Mouse (Mus musculus): ENCODE measurements around the gene Aars2. TPM values are rescaled to one million over a fixed set of nuclear protein-coding genes. Genes with fewer than 3 reads are reported as not detected.
A peak's percentile ranks its signal among the peaks of the same experiment; 100 is the strongest.

The Aars2 gene
- polyA plus RNA-seq, 1 experiment: 29.1 TPM

GRCm38 (mm10) chr17:45474146-45474545, 32.5 kb upstream of the Aars2 start:
- no peak for TF ChIP-seq POLR2A (IDR thresholded peaks at IDR 0.05; ENCODE audit: extremely low read depth, insufficient read depth, low read length)
- H3K27ac ChIP-seq (ENCODE audit: insufficient read depth, low read length): peak overlapping the region; percentile 21
- peaks cover 4% of the 10 kb centered on the region; the same call in 1 of the 2 replicates for H3K4me1 ChIP-seq (ENCODE audit: control insufficient read depth, insufficient read depth, low read length)
- H3K4me3 ChIP-seq (ENCODE audit: insufficient read depth, low read length): peak overlapping the region; percentile 23

- H3K4me1 ChIP-seq (ENCODE audit: control insufficient read depth, insufficient read depth, low read length): peaks cover 4% of the 10 kb centered on the region; the same call in 1 of the 2 replicates
- peak within 1 kb of the TSS; percentile 21 for H3K27ac ChIP-seq (ENCODE audit: insufficient read depth, low read length)
- peak within 1 kb of the TSS; percentile 23 for H3K4me3 ChIP-seq (ENCODE audit: insufficient read depth, low read length)
- TF ChIP-seq POLR2A (IDR thresholded peaks at IDR 0.05; ENCODE audit: extremely low read depth, insufficient read depth, low read length): peak; percentile 76
- TF ChIP-seq CTCF (IDR thresholded peaks at IDR 0.05; ENCODE audit: extremely low read depth, insufficient read depth, low read length): no peak
These were observed 31.8 kb upstream of the Aars2 start, which contains the start of gene Spats1 for GRCm38 (mm10) chr17:45474669-45475465. Spats1 (minus strand) TSS chr17:45475415.

- H3K4me3 ChIP-seq (ENCODE audit: insufficient read depth, low read length): no peak overlapping the region
- TF ChIP-seq CTCF (IDR thresholded peaks at IDR 0.05; ENCODE audit: extremely low read depth, insufficient read depth, low read length): peak; percentile 98
- no peak for TF ChIP-seq POLR2A (IDR thresholded peaks at IDR 0.05; ENCODE audit: extremely low read depth, insufficient read depth, low read length)
- peaks cover 1% of the 10 kb centered on the region; the same call in 1 of the 2 replicates for H3K4me1 ChIP-seq (ENCODE audit: control insufficient read depth, insufficient read depth, low read length)
- no peak overlapping the region for H3K27ac ChIP-seq (ENCODE audit: insufficient read depth, low read length)
These were observed 28.3 kb upstream of the Aars2 start for GRCm38 (mm10) chr17:45478234-45478825.

GRCm38 (mm10) chr17:45480429-45480828, 26.2 kb upstream of the Aars2 start:
- Histone ChIP-seq H3K4me1 (ENCODE audit: control insufficient read depth, insufficient read depth, low read length) (no peaks in the 10 kb centered on the region), H3K4me3 (ENCODE audit: insufficient read depth, low read length) (no peak overlapping the region), H3K27ac (ENCODE audit: insufficient read depth, low read length) (no peak overlapping the region)
- TF ChIP-seq POLR2A (IDR thresholded peaks at IDR 0.05; ENCODE audit: extremely low read depth, insufficient read depth, low read length): no peak
- peak; percentile 32; the same call in 1 of the 2 replicates for TF ChIP-seq CTCF (IDR thresholded peaks at IDR 0.05; ENCODE audit: extremely low read depth, insufficient read depth, low read length)

- H3K27ac ChIP-seq (ENCODE audit: insufficient read depth, low read length): no peak overlapping the region
- H3K4me1 ChIP-seq (ENCODE audit: control insufficient read depth, insufficient read depth, low read length): no peaks in the 10 kb centered on the region
- TF ChIP-seq CTCF (IDR thresholded peaks at IDR 0.05; ENCODE audit: extremely low read depth, insufficient read depth, low read length) (no peak), POLR2A (IDR thresholded peaks at IDR 0.05; ENCODE audit: extremely low read depth, insufficient read depth, low read length) (no peak)
- H3K4me3 ChIP-seq (ENCODE audit: insufficient read depth, low read length): no peak overlapping the region
These were observed 21.1 kb upstream of the Aars2 start for GRCm38 (mm10) chr17:45485581-45485980.

- H3K27ac ChIP-seq (ENCODE audit: insufficient read depth, low read length): no peak overlapping the region
- TF ChIP-seq POLR2A (IDR thresholded peaks at IDR 0.05; ENCODE audit: extremely low read depth, insufficient read depth, low read length) (no peak), CTCF (IDR thresholded peaks at IDR 0.05; ENCODE audit: extremely low read depth, insufficient read depth, low read length) (no peak)
- H3K4me3 ChIP-seq (ENCODE audit: insufficient read depth, low read length): no peak overlapping the region
- no peaks in the 10 kb centered on the region for H3K4me1 ChIP-seq (ENCODE audit: control insufficient read depth, insufficient read depth, low read length)
These were observed 19.4 kb upstream of the Aars2 start for GRCm38 (mm10) chr17:45487216-45487615.

GRCm38 (mm10) chr17:45488321-45489254, 18.1 kb upstream of the Aars2 start:
- TF ChIP-seq POLR2A (IDR thresholded peaks at IDR 0.05; ENCODE audit: extremely low read depth, insufficient read depth, low read length) (no peak), CTCF (IDR thresholded peaks at IDR 0.05; ENCODE audit: extremely low read depth, insufficient read depth, low read length) (no peak)
- no peak overlapping the region for H3K4me3 ChIP-seq (ENCODE audit: insufficient read depth, low read length)
- H3K4me1 ChIP-seq (ENCODE audit: control insufficient read depth, insufficient read depth, low read length): no peaks in the 10 kb centered on the region
- no peak overlapping the region for H3K27ac ChIP-seq (ENCODE audit: insufficient read depth, low read length)

GRCm38 (mm10) chr17:45489736-45490135, 16.9 kb upstream of the Aars2 start:
- no peak overlapping the region for H3K27ac ChIP-seq (ENCODE audit: insufficient read depth, low read length)
- no peak for TF ChIP-seq CTCF (IDR thresholded peaks at IDR 0.05; ENCODE audit: extremely low read depth, insufficient read depth, low read length)

GRCm38 (mm10) chr17:45490532-45491154, 16.0 kb upstream of the Aars2 start:
- H3K27ac ChIP-seq (ENCODE audit: insufficient read depth, low read length): no peak overlapping the region
- no peaks in the 10 kb centered on the region for H3K4me1 ChIP-seq (ENCODE audit: control insufficient read depth, insufficient read depth, low read length)
- no peak overlapping the region for H3K4me3 ChIP-seq (ENCODE audit: insufficient read depth, low read length)
- TF ChIP-seq CTCF (IDR thresholded peaks at IDR 0.05; ENCODE audit: extremely low read depth, insufficient read depth, low read length) (no peak), POLR2A (IDR thresholded peaks at IDR 0.05; ENCODE audit: extremely low read depth, insufficient read depth, low read length) (no peak)

More at GRCm38 (mm10) chr17:45489736-45490135, 16.9 kb upstream of the Aars2 start:
- H3K4me1 ChIP-seq (ENCODE audit: control insufficient read depth, insufficient read depth, low read length): no peaks in the 10 kb centered on the region
- H3K4me3 ChIP-seq (ENCODE audit: insufficient read depth, low read length): no peak overlapping the region

Data from cortical plate, adult 2 months (tissue).